Mouse (Mus musculus): ENCODE measurements around the gene Adcy2. TPM values are rescaled to one million over a fixed set of nuclear protein-coding genes. Genes with fewer than 3 reads are reported as not detected.

The Adcy2 gene
- polyA plus RNA-seq, 1 experiment from 2014 or later = 6.7 TPM

DNA sequence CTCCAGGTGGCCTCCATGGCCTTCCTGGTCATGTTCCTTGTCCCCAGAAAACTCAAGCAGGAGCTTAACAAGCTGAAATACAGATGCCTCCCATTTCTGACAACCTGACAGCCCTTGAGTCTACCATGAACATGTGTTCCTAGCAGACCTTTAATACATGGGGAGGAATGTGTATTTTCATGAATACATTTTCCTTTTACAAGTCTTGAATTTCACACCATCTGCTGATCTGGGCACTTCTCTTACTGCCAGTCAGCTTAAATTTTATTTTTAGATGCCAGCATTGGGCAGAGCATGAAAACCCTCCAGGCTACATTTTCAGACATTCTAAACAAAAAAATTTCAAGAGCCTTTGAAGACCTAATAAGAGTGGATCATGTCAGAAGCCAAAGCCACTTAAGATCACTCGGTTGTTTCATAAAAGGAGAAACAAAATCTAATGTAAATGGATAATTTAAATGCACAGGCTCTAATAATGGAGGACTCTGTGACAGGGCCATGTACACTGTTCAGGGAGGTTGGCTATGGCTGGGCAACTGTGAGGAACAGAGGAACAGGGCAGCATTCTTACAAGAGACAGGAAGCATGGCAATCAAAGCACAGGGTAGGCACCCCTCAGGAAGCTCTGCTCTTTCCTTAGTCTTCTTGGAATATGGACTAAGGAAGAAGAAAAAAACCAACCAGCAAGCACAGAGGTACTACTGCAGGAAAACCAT is 131.2 kb downstream of the Adcy2 start:
- no peak for ATAC-seq (ENCODE audit: low FRiP score, low TSS enrichment)

GRCm38 (mm10) chr13:68860036-68860435 is 139.3 kb downstream of the Adcy2 start:
- H3K4me1 ChIP-seq (ENCODE audit: control insufficient read depth, insufficient read depth, low read length) = no peaks in the 10 kb centered on the region
- no peak overlapping the region for H3K27ac ChIP-seq (replicated peaks; ENCODE audit: low read depth, low read length)
- H3K36me3 ChIP-seq (ENCODE audit: control insufficient read depth, insufficient read depth, low read length) = no peaks in the 10 kb centered on the region
- ATAC-seq (ENCODE audit: low FRiP score, low TSS enrichment) (no peak), DNase-seq (peak; percentile 51)
- no peaks in the 10 kb centered on the region for H3K27me3 ChIP-seq (ENCODE audit: control insufficient read depth, insufficient read depth, low read length)
- H3K4me3 ChIP-seq (replicated peaks; ENCODE audit: low read depth, low read length) = no peak overlapping the region
- no peak overlapping the region for H3K9ac ChIP-seq (replicated peaks; ENCODE audit: low read length)
- H3K9me3 ChIP-seq (ENCODE audit: control insufficient read depth, low read length) = no peaks in the 10 kb centered on the region
- 50% methylated on average over 4 of the region's 4 CpGs for WGBS
- H3K4me2 ChIP-seq (ENCODE audit: low read length) = no peak overlapping the region

More for the DNA sequence above, 131.2 kb downstream of the Adcy2 start:
- no peak overlapping the region for H3K9ac ChIP-seq (replicated peaks; ENCODE audit: low read length)
- H3K9me3 ChIP-seq (ENCODE audit: control insufficient read depth, low read length) = no peaks in the 10 kb centered on the region
- H3K4me1 ChIP-seq (ENCODE audit: control insufficient read depth, insufficient read depth, low read length) = no peaks in the 10 kb centered on the region
- H3K4me2 ChIP-seq (ENCODE audit: low read length) = no peak overlapping the region
- no peaks in the 10 kb centered on the region for H3K36me3 ChIP-seq (ENCODE audit: control insufficient read depth, insufficient read depth, low read length)
- DNase-seq = no peak
- WGBS = 71% methylated on average over 1 of the region's 1 CpGs
- no peak overlapping the region for H3K27ac ChIP-seq (replicated peaks; ENCODE audit: low read depth, low read length)
- no peaks in the 10 kb centered on the region for H3K27me3 ChIP-seq (ENCODE audit: control insufficient read depth, insufficient read depth, low read length)
- no peak overlapping the region for H3K4me3 ChIP-seq (replicated peaks; ENCODE audit: low read depth, low read length)

DNA sequence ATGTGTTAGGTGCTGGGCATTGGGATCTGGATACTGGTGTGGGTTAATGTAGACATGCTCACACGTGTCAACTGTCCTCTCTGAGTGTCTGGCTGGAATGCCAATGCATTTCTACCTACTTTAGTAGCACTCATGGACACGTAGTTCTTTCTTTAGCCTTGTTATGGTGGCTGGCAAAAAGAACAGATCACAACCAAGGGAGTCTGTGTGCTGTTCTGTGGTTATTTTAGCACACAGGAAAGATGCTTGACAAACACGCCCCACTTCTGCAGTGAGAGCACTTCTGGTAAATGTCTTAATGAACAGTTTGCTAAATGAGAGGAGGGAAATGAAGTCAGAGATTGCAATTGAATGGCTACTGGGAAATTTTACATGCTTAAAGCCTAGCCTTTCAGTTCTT is 151.1 kb downstream of the Adcy2 start:
- Histone ChIP-seq H3K27ac (replicated peaks; ENCODE audit: low read depth, low read length) (no peak overlapping the region), H3K9ac (replicated peaks; ENCODE audit: low read length) (no peak overlapping the region), H3K4me2 (ENCODE audit: low read length) (no peak overlapping the region), H3K36me3 (ENCODE audit: control insufficient read depth, insufficient read depth, low read length) (no peaks in the 10 kb centered on the region), H3K4me3 (replicated peaks; ENCODE audit: low read depth, low read length) (no peak overlapping the region), H3K9me3 (ENCODE audit: control insufficient read depth, low read length) (no peaks in the 10 kb centered on the region), H3K4me1 (ENCODE audit: control insufficient read depth, insufficient read depth, low read length) (no peaks in the 10 kb centered on the region), H3K27me3 (ENCODE audit: control insufficient read depth, insufficient read depth, low read length) (no peaks in the 10 kb centered on the region)
- DNase-seq (no peak), ATAC-seq (ENCODE audit: low FRiP score, low TSS enrichment) (no peak)
- WGBS = 72% methylated on average over 3 of the region's 3 CpGs

DNA sequence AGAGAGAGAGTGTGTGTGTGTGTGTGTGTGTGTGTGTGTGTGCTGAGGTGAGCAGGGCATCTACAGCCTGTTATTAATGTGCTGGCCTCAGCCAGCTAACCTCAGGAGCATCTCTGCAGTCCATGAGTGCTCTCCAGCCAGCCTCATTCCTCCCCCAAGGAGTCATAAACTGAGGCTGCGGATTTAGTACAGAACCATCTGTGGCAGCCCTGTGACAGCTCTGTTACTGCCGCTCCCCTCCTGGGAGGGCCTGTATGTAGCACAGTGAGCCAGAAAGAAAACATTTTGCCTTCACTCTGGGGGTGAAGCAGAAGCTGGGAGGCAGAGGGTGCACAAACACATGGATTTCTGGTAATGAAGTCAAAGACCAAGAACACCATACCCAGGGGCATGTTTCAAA is 159.8 kb downstream of the Adcy2 start:
- WGBS = 57% methylated on average over 2 of the region's 2 CpGs
- no peak overlapping the region for H3K9ac ChIP-seq (replicated peaks; ENCODE audit: low read length)
- DNase-seq = peak; percentile 1
- ATAC-seq (ENCODE audit: low FRiP score, low TSS enrichment) = no peak
- no peak overlapping the region for H3K27ac ChIP-seq (replicated peaks; ENCODE audit: low read depth, low read length)
- no peaks in the 10 kb centered on the region for H3K4me1 ChIP-seq (ENCODE audit: control insufficient read depth, insufficient read depth, low read length)
- H3K27me3 ChIP-seq (ENCODE audit: control insufficient read depth, insufficient read depth, low read length) = no peaks in the 10 kb centered on the region
- H3K9me3 ChIP-seq (ENCODE audit: control insufficient read depth, low read length) = no peaks in the 10 kb centered on the region
- no peak overlapping the region for H3K4me2 ChIP-seq (ENCODE audit: low read length)
- H3K36me3 ChIP-seq (ENCODE audit: control insufficient read depth, insufficient read depth, low read length) = no peaks in the 10 kb centered on the region
- no peak overlapping the region for H3K4me3 ChIP-seq (replicated peaks; ENCODE audit: low read depth, low read length)

GRCm38 (mm10) chr13:68836183-68836582 is 163.2 kb downstream of the Adcy2 start:
- Histone ChIP-seq H3K4me1 (ENCODE audit: control insufficient read depth, insufficient read depth, low read length) (no peaks in the 10 kb centered on the region), H3K36me3 (ENCODE audit: control insufficient read depth, insufficient read depth, low read length) (no peaks in the 10 kb centered on the region), H3K4me2 (ENCODE audit: low read length) (no peak overlapping the region), H3K4me3 (replicated peaks; ENCODE audit: low read depth, low read length) (no peak overlapping the region), H3K9me3 (ENCODE audit: control insufficient read depth, low read length) (no peaks in the 10 kb centered on the region), H3K27ac (replicated peaks; ENCODE audit: low read depth, low read length) (no peak overlapping the region), H3K27me3 (ENCODE audit: control insufficient read depth, insufficient read depth, low read length) (no peaks in the 10 kb centered on the region), H3K9ac (replicated peaks; ENCODE audit: low read length) (no peak overlapping the region)
- ATAC-seq (ENCODE audit: low FRiP score, low TSS enrichment) (no peak), DNase-seq (no peak)

DNA sequence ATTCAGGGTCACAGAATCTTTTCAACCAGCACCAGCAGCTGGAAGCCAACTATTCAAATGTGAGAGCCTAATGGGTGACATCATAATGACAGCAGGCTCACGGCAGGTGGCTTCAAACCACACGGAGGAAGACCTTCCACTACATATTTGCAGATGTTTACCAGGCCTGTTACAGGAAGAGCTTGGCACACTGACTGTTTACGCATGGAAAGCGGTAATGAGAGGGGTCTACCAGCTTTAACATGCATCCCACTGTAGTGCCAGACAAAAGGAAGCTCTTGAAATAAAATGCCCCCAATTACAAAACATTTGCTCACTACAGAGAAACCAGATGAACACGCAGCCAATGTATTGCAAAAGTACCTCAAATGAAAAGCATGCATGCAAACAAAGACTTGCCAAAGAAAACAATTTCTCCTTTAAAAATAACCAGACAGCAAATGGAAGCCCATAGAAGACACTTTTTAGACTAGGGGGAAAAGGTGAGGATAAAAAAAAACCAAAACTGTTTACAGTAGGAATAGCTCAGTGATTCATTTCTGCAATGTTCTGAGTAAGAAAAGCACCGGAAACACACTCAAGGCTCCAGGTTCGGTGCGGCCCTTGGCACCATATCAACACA is 163.8 kb downstream of the Adcy2 start:
- no peaks in the 10 kb centered on the region for H3K9me3 ChIP-seq (ENCODE audit: control insufficient read depth, low read length)
- H3K27ac ChIP-seq (replicated peaks; ENCODE audit: low read depth, low read length) = no peak overlapping the region
- H3K9ac ChIP-seq (replicated peaks; ENCODE audit: low read length) = no peak overlapping the region
- no peak overlapping the region for H3K4me2 ChIP-seq (ENCODE audit: low read length)
- no peak overlapping the region for H3K4me3 ChIP-seq (replicated peaks; ENCODE audit: low read depth, low read length)
- WGBS = 74% methylated on average over 8 of the region's 8 CpGs
- DNase-seq (no peak), ATAC-seq (ENCODE audit: low FRiP score, low TSS enrichment) (no peak)
- H3K27me3 ChIP-seq (ENCODE audit: control insufficient read depth, insufficient read depth, low read length) = no peaks in the 10 kb centered on the region
- H3K4me1 ChIP-seq (ENCODE audit: control insufficient read depth, insufficient read depth, low read length) = no peaks in the 10 kb centered on the region
- H3K36me3 ChIP-seq (ENCODE audit: control insufficient read depth, insufficient read depth, low read length) = no peaks in the 10 kb centered on the region

DNA sequence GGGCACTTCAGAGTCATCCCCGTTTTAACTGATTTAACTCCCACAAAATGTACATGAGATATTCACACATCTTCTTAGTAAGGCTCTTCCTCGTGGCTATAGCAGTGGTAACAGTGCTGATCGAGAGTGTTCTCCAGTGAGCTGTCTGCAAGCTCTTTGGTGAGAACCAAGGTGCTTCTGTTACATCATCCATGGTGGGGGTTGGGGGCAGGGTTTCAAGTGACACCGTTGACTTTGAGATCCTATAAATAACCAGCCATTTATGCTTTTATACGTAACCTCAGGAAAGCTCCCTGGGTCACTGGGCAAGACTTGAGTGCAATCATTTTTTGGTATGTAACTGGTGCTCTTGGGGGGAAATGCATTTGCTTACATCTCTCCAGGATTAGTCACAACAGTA is 167.2 kb downstream of the Adcy2 start:
- H3K9ac ChIP-seq (replicated peaks; ENCODE audit: low read length) = no peak overlapping the region
- ATAC-seq (ENCODE audit: low FRiP score, low TSS enrichment) (no peak), DNase-seq (no peak)
- H3K27ac ChIP-seq (replicated peaks; ENCODE audit: low read depth, low read length) = no peak overlapping the region
- no peak overlapping the region for H3K4me2 ChIP-seq (ENCODE audit: low read length)
- H3K4me3 ChIP-seq (replicated peaks; ENCODE audit: low read depth, low read length) = no peak overlapping the region
- no peaks in the 10 kb centered on the region for H3K36me3 ChIP-seq (ENCODE audit: control insufficient read depth, insufficient read depth, low read length)
- H3K9me3 ChIP-seq (ENCODE audit: control insufficient read depth, low read length) = no peaks in the 10 kb centered on the region
- no peaks in the 10 kb centered on the region for H3K4me1 ChIP-seq (ENCODE audit: control insufficient read depth, insufficient read depth, low read length)
- H3K27me3 ChIP-seq (ENCODE audit: control insufficient read depth, insufficient read depth, low read length) = no peaks in the 10 kb centered on the region
- WGBS = 92% methylated on average over 5 of the region's 5 CpGs

GRCm38 (mm10) chr13:68830030-68830759 is 169.1 kb downstream of the Adcy2 start:
- Histone ChIP-seq H3K36me3 (ENCODE audit: control insufficient read depth, insufficient read depth, low read length) (no peaks in the 10 kb centered on the region), H3K9ac (replicated peaks; ENCODE audit: low read length) (no peak overlapping the region), H3K4me1 (ENCODE audit: control insufficient read depth, insufficient read depth, low read length) (no peaks in the 10 kb centered on the region), H3K4me2 (ENCODE audit: low read length) (no peak overlapping the region), H3K27ac (replicated peaks; ENCODE audit: low read depth, low read length) (no peak overlapping the region), H3K4me3 (replicated peaks; ENCODE audit: low read depth, low read length) (no peak overlapping the region), H3K9me3 (ENCODE audit: control insufficient read depth, low read length) (no peaks in the 10 kb centered on the region), H3K27me3 (ENCODE audit: control insufficient read depth, insufficient read depth, low read length) (no peaks in the 10 kb centered on the region)
- WGBS = 87% methylated on average over 6 of the region's 6 CpGs
- DNase-seq = no peak
- ATAC-seq (ENCODE audit: low FRiP score, low TSS enrichment) = no peak

Data from midbrain, embryonic 14.5 days (tissue).